Mouse (Mus musculus) megakaryocyte, adult 5-6 weeks (primary cell): Measurements from ENCODE around the gene Mrps31. TPM values are rescaled to one million over a fixed set of nuclear protein-coding genes. Genes with fewer than 3 reads are reported as not detected.

Experiments
- total RNA-seq, 2 experiments: library from RNA; stranded (forward) in 1 of 2; stranded (reverse) in 1 of 2; fragments of 153-499, 151-499 nt in 1 of 2; fragments of 221-1000, 200-1000 nt in 1 of 2; gene quantifications; 2 replicates each; pipeline versions ENCODE4 v1.2.3 to v1.2.4; 2015 to 2017

The Mrps31 gene
- total RNA-seq, 2 experiments from 2014 or later = 15.7 to 15.9 TPM

Other genes with a start within 250 kb of the Mrps31 start
- 1.2 and 2.3 TPM in 2 replicates for gene Nek3, start 244.9 kb upstream of the Mrps31 start, total RNA-seq (2015)
- gene Nek3, start 244.9 kb upstream of the Mrps31 start, total RNA-seq (2017) = 2.1 and 2.2 TPM in 2 replicates
- 66.7 and 76.1 TPM in 2 replicates for gene Ckap2, start 225.5 kb upstream of the Mrps31 start, total RNA-seq (2015)
- gene Ckap2, start 225.5 kb upstream of the Mrps31 start, total RNA-seq (2017) = 46.4 and 54.6 TPM in 2 replicates
- gene Vps36, start 218.6 kb upstream of the Mrps31 start, total RNA-seq (2015) = 47.5 and 49.8 TPM in 2 replicates
- gene Vps36, start 218.6 kb upstream of the Mrps31 start, total RNA-seq (2017) = 43.9 and 47.3 TPM in 2 replicates
- 0.56 and 1.5 TPM in 2 replicates for gene Thsd1, start 184.0 kb upstream of the Mrps31 start, total RNA-seq (2015)
- gene Thsd1, start 184.0 kb upstream of the Mrps31 start, total RNA-seq (2017) = 0.51 and 0.73 TPM in 2 replicates
- not detected in 2 replicates for gene Tpte, start 127.9 kb upstream of the Mrps31 start, total RNA-seq (2015)
- not detected in 2 replicates for gene Tpte, start 127.9 kb upstream of the Mrps31 start, total RNA-seq (2017)
- gene Slc25a15, start 12.8 kb upstream of the Mrps31 start, total RNA-seq (2015) = 2.3 and 2.9 TPM in 2 replicates
- gene Slc25a15, start 12.8 kb upstream of the Mrps31 start, total RNA-seq (2017) = 3.8 and 4.1 TPM in 2 replicates